Mouse (Mus musculus) kidney, embryonic 16.5 days (tissue): ENCODE results near the gene Msi2. TPM values are rescaled to one million over a fixed set of nuclear protein-coding genes. Genes with fewer than 3 reads are reported as not detected.

Experiments used
- ATAC-seq: fragments of 200-750 bp; cut with Nextera tagmentation; 2 replicates; pipeline ENCODE4 v1.8.0; 2017; ENCODE audit warnings: moderate TSS enrichment; ENCODE audit not compliant: low FRiP score, low TSS enrichment
- H3K27ac ChIP-seq: fragments of 300-500 bp; sonication (generic); 2 replicates; pipeline ENCODE4 v1.5.1; 2014; ENCODE audit warnings: low read length
- H3K27me3 ChIP-seq: fragments of 300-500 bp; sonication (generic); 2 replicates; pipeline ENCODE4 v1.6.1; 2014; ENCODE audit warnings: low read length, control low read depth, mixed read lengths; ENCODE audit not compliant: insufficient read depth
- H3K36me3 ChIP-seq: fragments of 300-500 bp; sonication (generic); 2 replicates; pipeline ENCODE4 v1.6.1; 2014; ENCODE audit warnings: low read length, control low read depth, mixed read lengths; ENCODE audit not compliant: insufficient read depth
- H3K4me1 ChIP-seq: fragments of 300-500 bp; sonication (generic); 2 replicates; pipeline ENCODE4 v1.6.1; 2014; ENCODE audit warnings: low read length, control low read depth, mixed read lengths; ENCODE audit not compliant: insufficient read depth
- H3K4me2 ChIP-seq: fragments of 300-500 bp; sonication (generic); replicated peaks from 2 replicates; pipeline ENCODE4 v1.6.1; 2014; ENCODE audit warnings: low read depth, low read length
- H3K4me3 ChIP-seq: fragments of 300-500 bp; sonication (generic); 2 replicates; pipeline ENCODE4 v1.5.1; 2014; ENCODE audit warnings: mild to moderate bottlenecking, low read length
- H3K9ac ChIP-seq: fragments of 300-500 bp; sonication (generic); replicated peaks from 2 replicates; pipeline ENCODE4 v1.6.1; 2014; ENCODE audit warnings: low read length
- H3K9me3 ChIP-seq: fragments of 300-500 bp; sonication (generic); 2 replicates; pipeline ENCODE4 v1.6.1; 2016; ENCODE audit warnings: low read length, control low read depth
- WGBS: fragments of 180-500 bp; shearing (Covaris S2); extraction: QIAGEN DNeasy Blood & Tissue Kit; methylation state at CpG from one replicate; pipeline ENCODE4 v1.1.7; 2014; 5-methylcytosine and 5-hydroxymethylcytosine counted together
- microRNA-seq: library from miRNA; unstranded; fragments of <30 nt; microRNA quantifications from one replicate; pipeline ENCODE4, GENCODE M21; 2016
- polyA plus RNA-seq: library from polyadenylated mRNA; unstranded; fragments of >200 nt; fragmentation: Nextera tagmentation; extraction: Ambion mirVana; gene quantifications from 2 replicates; pipeline ENCODE4 v1.2.1, GENCODE M21; 2015

The Msi2 gene
- polyA plus RNA-seq, 1 experiment from 2014 or later, result 24.3 TPM

GRCm38 (mm10) chr11:88295298-88295697 is 423.0 kb downstream of the Msi2 start:
- H3K27ac ChIP-seq, result peak overlapping the region; percentile 74
- no peaks in the 10 kb centered on the region for H3K27me3 ChIP-seq
- H3K9ac ChIP-seq, result peak overlapping the region; percentile 25; the same call in 1 of the 2 replicates
- no peak overlapping the region for H3K4me3 ChIP-seq
- ATAC-seq, result peak; percentile 62; the same call in 1 of the 2 replicates
- no peaks in the 10 kb centered on the region for H3K9me3 ChIP-seq
- H3K4me2 ChIP-seq, result peak overlapping the region; percentile 52
- WGBS, result 34% methylated on average over 5 of the region's 5 CpGs
- peaks cover 44% of the 10 kb centered on the region for H3K4me1 ChIP-seq
- H3K36me3 ChIP-seq, result no peaks in the 10 kb centered on the region

DNA sequence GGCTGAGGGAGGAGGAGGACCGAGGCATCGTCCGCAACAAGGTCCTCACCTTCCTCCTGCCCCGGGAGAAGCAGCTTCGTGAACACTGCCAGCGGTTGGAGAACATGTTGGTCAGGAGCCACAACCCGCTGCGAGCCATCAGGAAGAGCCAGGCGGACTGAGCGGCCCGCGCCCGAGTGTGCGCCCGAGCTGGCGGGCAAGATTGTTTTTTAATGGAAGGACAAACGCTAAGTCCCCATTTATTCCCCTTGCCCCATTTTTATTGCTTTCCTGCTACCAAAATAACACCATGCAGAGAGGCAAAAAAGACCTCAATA is 424.0 kb downstream of the Msi2 start:
- peak overlapping the region; percentile 62 for H3K27ac ChIP-seq
- H3K4me3 ChIP-seq, result peak overlapping the region; percentile 35
- H3K9me3 ChIP-seq, result no peaks in the 10 kb centered on the region
- H3K4me1 ChIP-seq, result peaks cover 44% of the 10 kb centered on the region
- peak overlapping the region; percentile 52 for H3K9ac ChIP-seq
- peak overlapping the region; percentile 52 for H3K4me2 ChIP-seq
- ATAC-seq, result no peak
- no peaks in the 10 kb centered on the region for H3K36me3 ChIP-seq
- H3K27me3 ChIP-seq, result no peaks in the 10 kb centered on the region
- 15% methylated on average over 17 of the region's 17 CpGs for WGBS

DNA sequence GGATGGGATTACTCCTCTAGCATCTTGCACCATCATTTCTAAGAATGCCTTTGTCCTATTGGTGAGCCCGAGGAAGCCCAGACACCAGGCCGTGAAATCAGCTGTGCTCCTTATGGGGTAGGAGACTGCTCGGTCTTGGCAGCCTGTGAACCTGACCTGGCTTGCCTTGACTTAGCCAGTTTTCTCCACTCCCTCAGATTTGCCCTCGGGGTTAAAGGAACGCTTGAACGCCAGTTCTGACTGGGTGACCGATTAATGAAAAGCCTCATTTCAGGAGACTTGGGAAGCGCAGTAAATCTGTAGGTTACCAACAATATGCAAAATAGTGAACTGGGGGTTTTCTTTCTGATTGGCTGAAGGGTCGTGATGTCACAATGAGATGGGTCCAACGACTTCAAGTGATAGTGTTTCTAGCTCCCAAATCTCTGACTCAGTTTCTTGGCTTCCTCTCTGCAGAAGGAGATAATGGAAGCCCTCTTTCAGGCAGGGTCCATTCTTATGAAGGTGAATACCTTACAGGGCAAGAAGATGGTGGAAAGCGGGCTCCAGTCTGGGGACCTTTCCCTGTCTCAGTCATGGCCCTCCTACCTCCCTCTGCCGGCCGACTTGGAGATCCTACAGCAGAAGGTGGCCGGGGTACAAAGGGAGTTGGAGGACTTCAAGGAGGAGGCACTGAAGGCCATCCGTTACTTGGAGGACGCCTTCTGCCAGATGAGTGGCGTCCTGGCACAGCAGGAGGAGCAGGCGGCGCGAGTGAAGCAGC is 424.5 kb downstream of the Msi2 start, which contains the start of gene Ccdc182:
Ccdc182 (plus strand) TSS at position 428 of the 763 bp plus-strand sequence.
- H3K27ac ChIP-seq, result peak within 1 kb of the TSS; percentile 74

DNA sequence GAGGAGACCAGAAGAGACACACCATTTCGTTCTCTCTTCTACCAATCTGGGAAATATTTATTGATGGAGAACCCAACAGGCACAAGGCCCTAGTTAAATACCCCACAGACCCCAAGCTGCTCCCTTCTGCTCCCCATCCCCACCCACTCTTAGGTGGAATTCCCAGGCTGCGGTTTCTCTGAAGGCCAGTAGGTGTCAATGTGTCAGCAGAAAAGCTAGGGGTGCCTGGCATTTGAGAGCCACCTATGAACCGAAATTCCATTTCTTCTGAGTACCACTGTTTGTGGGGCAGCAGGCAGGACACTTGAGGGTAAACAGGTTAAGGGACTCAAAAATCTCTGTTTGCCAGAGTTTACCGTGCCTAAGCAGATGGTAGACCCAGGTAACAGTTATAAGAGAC is 426.6 kb downstream of the Msi2 start:
- Histone ChIP-seq H3K36me3 (no peaks in the 10 kb centered on the region), H3K9me3 (no peaks in the 10 kb centered on the region), H3K27me3 (no peaks in the 10 kb centered on the region), H3K27ac (no peak overlapping the region), H3K4me1 (peaks cover 47% of the 10 kb centered on the region), H3K4me3 (no peak overlapping the region), H3K4me2 (no peak overlapping the region), H3K9ac (no peak overlapping the region)
- ATAC-seq, result no peak
- WGBS, result 34% methylated on average over 4 of the region's 4 CpGs

More for the DNA sequence above, 424.5 kb downstream of the Msi2 start, which contains the start of gene Ccdc182:
- peak; percentile 58 for ATAC-seq
- Histone ChIP-seq H3K9ac (peak within 1 kb of the TSS; percentile 52), H3K27me3 (no peaks in the 10 kb centered on the region), H3K4me2 (peak within 1 kb of the TSS; percentile 52), H3K4me1 (peaks cover 49% of the 10 kb centered on the region), H3K9me3 (no peaks in the 10 kb centered on the region), H3K4me3 (peak within 1 kb of the TSS; percentile 35), H3K36me3 (no peaks in the 10 kb centered on the region)
- WGBS, result 26% methylated on average over 20 of the region's 20 CpGs

DNA sequence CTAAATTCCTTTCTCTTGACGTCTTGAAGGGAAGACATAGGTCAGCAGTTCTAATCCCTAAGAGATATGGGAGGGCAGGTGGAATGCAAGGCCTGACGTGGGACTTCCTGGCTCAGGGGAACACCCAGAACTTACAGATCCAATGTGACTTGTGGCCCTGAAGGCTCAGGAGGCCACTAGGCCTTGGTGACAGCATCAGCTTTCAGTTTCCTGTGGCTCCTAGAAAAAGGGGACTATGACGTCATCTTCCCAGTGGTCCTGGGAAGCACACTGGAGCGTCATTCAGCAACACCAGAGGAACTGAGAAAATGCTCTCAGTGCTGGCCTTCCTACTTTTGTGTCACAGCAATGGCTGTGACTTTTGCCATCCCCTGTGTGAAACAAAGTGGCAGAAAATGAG is 427.1 kb downstream of the Msi2 start:
- WGBS, result 65% methylated on average over 4 of the region's 4 CpGs
- Histone ChIP-seq H3K36me3 (no peaks in the 10 kb centered on the region), H3K4me3 (no peak overlapping the region), H3K9ac (no peak overlapping the region), H3K4me2 (no peak overlapping the region), H3K27me3 (no peaks in the 10 kb centered on the region), H3K4me1 (peaks cover 48% of the 10 kb centered on the region), H3K27ac (no peak overlapping the region), H3K9me3 (no peaks in the 10 kb centered on the region)
- ATAC-seq, result no peak

Small RNAs within 50 kb of the gene (microRNA-seq; reads per million reads assigned to microRNA genes)
- gene Mir378b, result 3.3 reads per million, percentile 15 among the genes with 10 or more reads in this experiment

Other genes starting within 250 kb of the Msi2 start
- 23.7 and 24.3 TPM in 2 replicates for gene Akap1, start 146.1 kb upstream of the Msi2 start, polyA plus RNA-seq
- 143 and 158 TPM in 2 replicates for gene Scpep1, start 237.0 kb upstream of the Msi2 start, polyA plus RNA-seq
- gene Elobl, start 248.4 kb upstream of the Msi2 start, polyA plus RNA-seq, result not detected in 2 replicates